Mouse (Mus musculus) neural tube, postnatal 0 days (tissue): ENCODE results near the gene Klhdc4. TPM values are rescaled to one million over a fixed set of nuclear protein-coding genes. Genes with fewer than 3 reads are reported as not detected.

Experiments used
- polyA plus RNA-seq: library from polyadenylated mRNA; unstranded; fragments of >200 nt; fragmentation: Nextera tagmentation; extraction: Ambion mirVana; gene quantifications from 2 replicates; pipeline ENCODE4 v1.2.1, GENCODE M21; 2015

Gene Klhdc4
- polyA plus RNA-seq = 27.7 and 36.6 TPM in 2 replicates

DNA sequence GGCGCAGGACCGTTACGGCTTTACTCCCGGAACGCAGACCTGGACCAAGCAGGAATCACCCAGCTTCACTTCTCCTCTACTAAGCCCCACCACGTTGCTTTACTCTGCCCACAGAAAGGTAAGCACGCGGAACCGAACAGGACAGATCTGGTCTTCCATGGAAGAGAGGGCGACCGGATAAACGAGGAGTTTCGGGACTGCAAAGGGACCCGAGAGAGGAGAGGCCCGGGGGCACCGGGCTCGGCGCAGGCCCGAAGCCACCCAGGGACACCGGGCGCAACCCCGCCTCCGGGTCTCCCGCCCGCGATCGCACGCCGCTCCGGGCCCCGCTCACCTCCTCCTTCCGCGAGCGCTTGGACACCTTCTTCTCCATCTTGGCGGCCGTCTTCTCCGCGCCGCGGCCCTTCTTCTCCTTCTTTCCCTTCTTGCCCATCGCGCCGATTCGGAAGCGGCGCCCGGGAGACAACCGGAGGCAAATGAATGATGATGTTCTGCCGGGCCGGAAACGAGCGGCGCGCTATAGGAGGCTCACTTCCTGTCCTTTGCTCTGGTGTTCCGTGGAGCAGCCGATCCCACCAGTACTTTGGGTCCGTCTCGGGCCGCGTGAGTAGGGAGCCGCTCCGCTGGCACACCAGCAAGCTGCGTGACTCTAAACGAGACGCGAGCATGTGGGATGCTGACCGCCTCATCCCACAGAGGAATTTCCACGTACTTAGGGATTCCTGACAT lies at the start of gene Klhdc4:
TSS of gene Klhdc4 (minus strand) at position 522 of the 729 bp plus-strand sequence.

Other genes starting within 250 kb of the Klhdc4 start
- gene Map1lc3b, start 239.2 kb downstream of the Klhdc4 start, polyA plus RNA-seq = 335 and 340 TPM in 2 replicates
- 12.1 and 15.1 TPM in 2 replicates for gene Zcchc14, start 176.7 kb downstream of the Klhdc4 start, polyA plus RNA-seq
- 122 and 135 TPM in 2 replicates for gene Jph3, start 99.9 kb downstream of the Klhdc4 start, polyA plus RNA-seq
- 49.4 and 57.1 TPM in 2 replicates for gene Slc7a5, start 78.1 kb upstream of the Klhdc4 start, polyA plus RNA-seq
- 0.18 and 0.43 TPM in 2 replicates for gene Car5a, start 115.3 kb upstream of the Klhdc4 start, polyA plus RNA-seq
- 21.7 and 26.2 TPM in 2 replicates for gene Banp, start 120.2 kb upstream of the Klhdc4 start, polyA plus RNA-seq